Mouse (Mus musculus) NIH3T3 (cell line): ENCODE data around the gene Slc9a6.

Experiments
- DNase-seq: peaks from one replicate; pipeline ENCODE4 v3.0.0-alpha.2; 2012; ENCODE audit warnings: low read depth

Gene Slc9a6

GRCm38 (mm10) chrX:56665226-56665973, 55.8 kb downstream of the Slc9a6 start:
- DNase-seq, result no peak

- DNase-seq, result no peak
These were observed 57.7 kb downstream of the Slc9a6 start for GRCm38 (mm10) chrX:56667296-56667695.

GRCm38 (mm10) chrX:56668051-56668450, 58.5 kb downstream of the Slc9a6 start:
- no peak for DNase-seq

DNA sequence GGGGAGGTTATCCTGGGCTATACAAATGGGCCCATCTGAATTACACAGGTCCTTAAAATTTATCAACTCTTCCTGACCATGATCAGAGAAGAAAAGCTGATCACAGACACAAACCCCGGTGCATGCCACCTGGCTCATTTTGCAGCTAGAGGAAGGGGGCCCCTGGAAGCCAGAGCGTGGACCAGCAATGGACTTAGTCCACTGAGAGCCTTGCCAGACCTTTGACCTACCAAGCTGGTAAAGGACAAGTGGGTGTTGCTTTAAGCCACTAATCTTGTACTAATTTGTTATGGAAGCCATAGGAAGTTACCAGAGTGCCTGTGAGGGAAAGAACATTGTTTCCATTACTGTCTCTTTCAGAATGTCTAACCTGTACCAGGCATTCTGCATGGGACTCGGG, 58.9 kb downstream of the Slc9a6 start:
- DNase-seq, result no peak

- no peak for DNase-seq
These were observed 66.0 kb downstream of the Slc9a6 start for GRCm38 (mm10) chrX:56675556-56675955.

GRCm38 (mm10) chrX:56677736-56678135, 68.2 kb downstream of the Slc9a6 start:
- no peak for DNase-seq

GRCm38 (mm10) chrX:56679066-56679465, 69.5 kb downstream of the Slc9a6 start:
- no peak for DNase-seq

DNA sequence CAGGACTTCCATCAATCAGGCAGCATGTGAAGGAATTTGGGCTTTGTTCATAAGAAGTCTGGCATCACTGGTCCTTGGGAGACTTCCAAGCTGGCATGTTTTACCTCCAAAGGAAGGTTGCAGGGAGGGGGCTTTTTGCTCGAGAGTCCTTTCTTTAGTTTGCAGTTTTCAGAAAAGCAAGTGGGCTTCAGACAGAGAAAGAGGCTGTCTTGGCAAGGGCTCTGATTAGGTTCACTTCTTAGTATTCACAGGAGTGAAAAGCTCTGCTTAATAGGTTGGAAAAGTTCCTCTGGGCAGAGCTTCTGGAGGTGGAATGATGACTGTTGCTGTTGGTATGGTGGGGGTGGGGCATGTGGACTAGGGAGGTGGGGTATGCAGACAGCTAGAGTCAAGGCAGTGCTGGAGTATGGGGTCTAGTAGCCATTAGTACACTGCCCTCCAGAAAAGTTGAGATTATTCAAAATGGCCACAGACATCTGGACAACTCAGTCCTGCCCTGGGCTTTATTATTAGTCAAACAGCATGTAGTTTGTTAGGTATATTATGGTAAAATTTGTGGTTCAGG, 72.7 kb downstream of the Slc9a6 start:
- DNase-seq, result peak; percentile 20

DNA sequence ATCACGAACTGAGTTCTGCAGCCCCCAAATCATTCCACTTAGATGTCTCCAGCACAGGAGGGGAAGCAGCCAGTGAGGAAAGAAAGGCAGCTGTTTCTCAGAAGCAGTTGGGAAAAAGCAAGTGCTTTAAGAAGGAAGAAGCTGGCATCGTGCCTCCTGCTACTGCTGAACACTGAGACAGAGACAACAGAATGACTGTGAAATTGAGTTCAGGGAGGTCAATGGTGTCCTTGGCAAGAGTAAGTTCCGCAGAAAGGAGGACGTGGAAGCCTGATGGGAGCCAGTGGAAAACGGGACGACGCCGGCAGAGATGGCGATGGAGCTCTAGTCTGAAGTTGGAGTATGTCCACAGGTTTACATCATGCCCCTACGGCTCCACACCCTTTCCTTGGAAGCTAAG, 74.0 kb downstream of the Slc9a6 start:
- no peak for DNase-seq

GRCm38 (mm10) chrX:56692554-56692953, 83.0 kb downstream of the Slc9a6 start:
- DNase-seq, result no peak

DNA sequence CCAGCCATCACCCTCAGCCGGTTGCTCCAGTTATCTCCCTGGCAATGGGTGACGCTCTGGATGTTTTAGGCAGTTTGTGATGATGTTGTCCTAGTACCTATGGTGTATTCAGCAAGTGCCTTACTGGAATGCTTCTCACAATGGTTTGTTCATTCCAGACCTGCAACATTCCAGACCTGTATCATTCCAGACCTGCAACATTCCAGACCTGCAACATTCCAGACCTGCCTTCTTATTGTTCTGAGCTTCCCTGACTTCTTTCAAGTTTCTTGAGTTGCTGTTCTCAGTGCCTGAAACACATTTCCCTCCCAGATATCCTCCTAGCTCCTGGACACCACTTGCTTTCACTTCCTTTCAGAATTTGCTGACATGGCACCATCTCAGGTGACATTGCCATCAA, 85.0 kb downstream of the Slc9a6 start:
- DNase-seq, result no peak

- no peak for DNase-seq
These were observed 87.7 kb downstream of the Slc9a6 start for GRCm38 (mm10) chrX:56697199-56697780.

DNA sequence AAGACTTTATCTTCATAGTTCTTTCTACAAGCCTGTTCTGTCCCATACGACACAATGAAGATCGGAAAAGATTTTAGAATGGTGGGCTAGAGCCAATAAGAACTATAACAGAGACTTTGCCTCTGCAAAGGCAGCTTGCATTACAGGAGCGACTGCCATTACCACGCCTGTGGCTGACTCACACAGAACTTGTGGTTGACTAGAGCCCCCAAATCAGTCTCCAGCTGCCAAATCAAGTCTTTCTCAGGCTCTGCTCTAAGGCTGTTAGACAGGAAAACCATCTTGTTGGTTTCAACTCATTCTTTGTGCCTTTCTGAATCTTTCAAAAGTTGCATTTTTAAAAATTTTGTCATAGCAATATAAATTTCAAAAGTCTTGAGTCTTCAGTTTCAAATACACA, 88.3 kb downstream of the Slc9a6 start:
- peak; percentile 31 for DNase-seq

DNA sequence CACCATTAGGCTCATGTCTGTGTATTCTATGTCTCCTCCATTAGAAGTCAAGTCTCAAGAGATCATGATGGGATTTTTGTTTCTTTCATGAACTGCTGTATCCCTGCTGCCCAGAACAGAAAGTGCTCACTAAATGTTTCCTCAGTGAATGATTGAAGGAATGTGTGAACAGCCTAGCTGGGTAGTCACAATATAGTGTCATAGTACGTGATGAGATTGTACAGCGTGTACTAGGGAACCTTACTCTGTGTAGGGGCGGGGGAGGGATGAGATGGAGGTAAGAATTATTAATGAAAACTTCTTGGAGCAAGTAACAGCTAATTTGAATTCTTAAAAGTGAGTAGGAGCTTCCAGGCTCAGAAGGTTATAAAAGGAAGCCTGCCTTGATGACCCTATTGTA, 91.7 kb downstream of the Slc9a6 start:
- no peak for DNase-seq

- peak; percentile 32 for DNase-seq
These were observed 94.5 kb downstream of the Slc9a6 start for GRCm38 (mm10) chrX:56703965-56704562.

- no peak for DNase-seq
These were observed 99.2 kb downstream of the Slc9a6 start for GRCm38 (mm10) chrX:56708592-56709370.

DNA sequence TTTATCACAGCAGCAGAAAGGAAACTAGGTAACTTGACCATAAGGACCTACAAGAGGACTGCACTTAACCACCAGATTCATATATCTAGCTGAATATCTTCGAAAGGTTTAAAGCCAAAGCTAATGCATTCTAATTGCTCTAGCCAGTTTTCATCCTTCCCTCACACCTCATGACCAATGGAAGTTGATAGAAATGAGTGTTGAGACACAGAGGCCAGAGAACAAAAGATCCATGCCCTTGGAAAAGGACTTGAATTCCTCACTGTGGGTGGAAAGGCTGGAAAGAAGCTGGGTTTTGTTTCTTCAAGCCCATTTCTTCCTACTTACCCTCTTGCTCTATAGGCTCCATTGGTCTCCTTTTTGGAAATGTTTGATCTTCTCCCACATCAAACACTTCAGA, 101.0 kb downstream of the Slc9a6 start:
- DNase-seq, result no peak

GRCm38 (mm10) chrX:56712666-56713065, 103.1 kb downstream of the Slc9a6 start:
- no peak for DNase-seq
